Mouse (Mus musculus) granulocyte monocyte progenitor cell, adult 5-6 weeks (primary cell): ENCODE results near the gene Pck1. TPM values are rescaled to one million over a fixed set of nuclear protein-coding genes. Genes with fewer than 3 reads are reported as not detected.

Experiments
- ATAC-seq: replicated peaks from 2 replicates; pipeline ENCODE4 v1.8.0; 2016; ENCODE audit warnings: mild to moderate bottlenecking, moderate TSS enrichment, inconsistent platforms; ENCODE audit not compliant: poor library complexity, severe bottlenecking
- total RNA-seq, 2 experiments: library from RNA; stranded (forward) in 1 of 2; stranded (reverse) in 1 of 2; fragments of 200-712, 200-1000 nt in 1 of 2; fragments of >200 nt in 1 of 2; fragmentation: Nextera tagmentation in 1 of 2; gene quantifications; 2 replicates each; pipeline ENCODE4 v1.2.3; 2014 to 2017

Gene Pck1
- total RNA-seq, 2 experiments from 2014 or later, result not detected

GRCm38 (mm10) chr2:173146728-173147127 lies 6.1 kb upstream of the Pck1 start:
- ATAC-seq, result no peak

- ATAC-seq, result no peak
Measured at GRCm38 (mm10) chr2:173148001-173148400, 4.8 kb upstream of the Pck1 start.

- ATAC-seq, result no peak
Measured at GRCm38 (mm10) chr2:173151352-173151751, 1.5 kb upstream of the Pck1 start.

- ATAC-seq, result no peak
Measured at GRCm38 (mm10) chr2:173151784-173152284, 1.0 kb upstream of the Pck1 start.

GRCm38 (mm10) chr2:173153266-173153665 lies 418 bp downstream of the Pck1 start:
- no peak for ATAC-seq

- no peak for ATAC-seq
Measured at GRCm38 (mm10) chr2:173154513-173154912, 1.7 kb downstream of the Pck1 start.

- no peak for ATAC-seq
Measured at GRCm38 (mm10) chr2:173154962-173155361, 2.1 kb downstream of the Pck1 start.

GRCm38 (mm10) chr2:173155907-173156306 lies 3.1 kb downstream of the Pck1 start:
- no peak for ATAC-seq

- no peak for ATAC-seq
Measured at GRCm38 (mm10) chr2:173156923-173157322, 4.1 kb downstream of the Pck1 start.

- ATAC-seq, result no peak
Measured at GRCm38 (mm10) chr2:173157376-173157775, 4.5 kb downstream of the Pck1 start.

- no peak for ATAC-seq
Measured at GRCm38 (mm10) chr2:173157871-173158270, 5.0 kb downstream of the Pck1 start.

GRCm38 (mm10) chr2:173158390-173159055 lies 5.7 kb downstream of the Pck1 start:
- no peak for ATAC-seq

GRCm38 (mm10) chr2:173159354-173160311 lies 6.8 kb downstream of the Pck1 start:
- peak; percentile 92 for ATAC-seq

GRCm38 (mm10) chr2:173163380-173163779 lies 10.5 kb downstream of the Pck1 start:
- ATAC-seq, result no peak

- peak; percentile 54; the same call in 1 of the 2 replicates for ATAC-seq
Measured at GRCm38 (mm10) chr2:173164358-173164757, 11.5 kb downstream of the Pck1 start.

- no peak for ATAC-seq
Measured at GRCm38 (mm10) chr2:173164946-173165345, 12.1 kb downstream of the Pck1 start.

- no peak for ATAC-seq
Measured at GRCm38 (mm10) chr2:173165357-173165756, 12.5 kb downstream of the Pck1 start.

- no peak for ATAC-seq
Measured at GRCm38 (mm10) chr2:173168411-173168851, 15.6 kb downstream of the Pck1 start.

- ATAC-seq, result no peak
Measured at GRCm38 (mm10) chr2:173170081-173170480, 17.2 kb downstream of the Pck1 start.

- peak; percentile 29 for ATAC-seq
Measured at GRCm38 (mm10) chr2:173170715-173171114, 17.9 kb downstream of the Pck1 start.

GRCm38 (mm10) chr2:173171470-173171869 lies 18.6 kb downstream of the Pck1 start:
- peak; percentile 20; the same call in 1 of the 2 replicates for ATAC-seq
